In genomic region chr16:18893840-18894372, GRCm38 (mm10) we compare ENCODE assay signal across 34 mouse cellular contexts. TPM values are rescaled to one million over a fixed set of nuclear protein-coding genes. Genes with fewer than 3 reads are reported as not detected.
DNase-seq lines count a peak whose midpoint lies in the region; ATAC-seq and TF ChIP-seq lines count a peak whose summit lies in the region.
"Had no signal": no experiment of that assay in that cellular context is flagged by ENCODE, and none has a peak within 500 bp of the region (broad histone marks: within the 10 kb centered on the region; RNA-seq: fewer than 3 reads in every experiment).

No protein-coding gene starts in this region.

- TF ChIP-seq EP300 in lung, postnatal 0 days (IDR thresholded peaks at IDR 0.05) = peak; percentile 89

- 70% methylated on average over 4 of the region's 4 CpGs for WGBS in lung, postnatal 0 days
- WGBS in midbrain, embryonic 11.5 days = 89% methylated on average over 4 of the region's 4 CpGs
- 90% methylated on average over 4 of the region's 4 CpGs for WGBS in midbrain, embryonic 13.5 days

- 0 out of 2 replicates have a peak overlapping the region, but pooled peaks have one; percentile 40 for H3K27ac ChIP-seq in lung, postnatal 0 days (ENCODE audit: low read length)
- H3K27ac ChIP-seq in midbrain, embryonic 11.5 days (ENCODE audit: low read depth, low read length) = no peak overlapping the region
- H3K27ac ChIP-seq in midbrain, embryonic 13.5 days = no peak overlapping the region
- H3K27ac ChIP-seq: embryonic facial prominence, embryonic 10.5 days; embryonic facial prominence, embryonic 13.5 days; heart, adult 2 months; heart, embryonic 10.5 days; hindbrain, embryonic 12.5 days; hindbrain, embryonic 15.5 days had no signal

- TF ChIP-seq CTCF in lung, postnatal 0 days (IDR thresholded peaks at IDR 0.05) = no peak

- no peaks in the 10 kb centered on the region for H3K4me1 ChIP-seq in lung, postnatal 0 days (ENCODE audit: insufficient read depth, low read depth, low read length)
- H3K4me1 ChIP-seq in midbrain, embryonic 11.5 days (ENCODE audit: control insufficient read depth, insufficient read depth, low read length) = no peaks in the 10 kb centered on the region
- H3K4me1 ChIP-seq in midbrain, embryonic 13.5 days (replicated peaks) = no peaks in the 10 kb centered on the region
- H3K4me1 ChIP-seq: embryonic facial prominence, embryonic 10.5 days; embryonic facial prominence, embryonic 13.5 days; heart, embryonic 10.5 days; hindbrain, embryonic 12.5 days; hindbrain, embryonic 15.5 days had no signal

- peak; percentile 90 for DNase-seq in lung, postnatal 0 days (ENCODE audit: low spot score)
- DNase-seq in lung, postnatal 14 days = no peak
- DNase-seq in midbrain, embryonic 11.5 days (ENCODE audit: low spot score, missing footprints) = peak; percentile 61
- peak; percentile 71 for DNase-seq in NIH3T3 (ENCODE audit: low read depth)
- DNase-seq in kidney, adult 8-10 months = no peak
- DNase-seq: adrenal gland, adult 8-10 months; adrenal gland, postnatal 25 days; B cell, adult 2 months; cerebellum, adult 11-12 months; cerebellum, adult 8-10 months; cerebellum, postnatal 10 days; cerebellum, postnatal 36 days; embryo, embryonic 11 days; forebrain, postnatal 0 days; gastrocnemius, postnatal 25 days; heart, adult 2 months had no signal

- no peaks in the 10 kb centered on the region for H3K27me3 ChIP-seq in lung, postnatal 0 days (replicated peaks; ENCODE audit: insufficient read depth, low read length)
- H3K27me3 ChIP-seq in midbrain, embryonic 11.5 days (ENCODE audit: control insufficient read depth, insufficient read depth, low read length) = no peaks in the 10 kb centered on the region
- H3K27me3 ChIP-seq in midbrain, embryonic 13.5 days = no peaks in the 10 kb centered on the region
- H3K27me3 ChIP-seq: CH12.LX; embryonic facial prominence, embryonic 13.5 days; hindbrain, embryonic 12.5 days; hindbrain, embryonic 15.5 days had no signal

- no peaks in the 10 kb centered on the region for H3K9me3 ChIP-seq in lung, postnatal 0 days (ENCODE audit: low read length)
- H3K9me3 ChIP-seq in midbrain, embryonic 11.5 days (ENCODE audit: control insufficient read depth, low read length) = no peaks in the 10 kb centered on the region
- no peaks in the 10 kb centered on the region for H3K9me3 ChIP-seq in midbrain, embryonic 13.5 days
- H3K9me3 ChIP-seq: embryonic facial prominence, embryonic 10.5 days; embryonic facial prominence, embryonic 13.5 days; G1E; heart, embryonic 10.5 days; hindbrain, embryonic 12.5 days; hindbrain, embryonic 15.5 days had no signal

- peak; percentile 95 for ATAC-seq in lung, postnatal 0 days
- ATAC-seq in midbrain, embryonic 11.5 days (ENCODE audit: low FRiP score) = no peak
- ATAC-seq in midbrain, embryonic 13.5 days = no peak
- ATAC-seq in erythroblast, adult 5-6 weeks (replicated peaks; ENCODE audit: low FRiP score, poor library complexity, severe bottlenecking) = no peak
- ATAC-seq: activated CD4-positive, CD25-positive, alpha-beta regulatory T cell, adult 4 months; forebrain, embryonic 14.5 days; forebrain, postnatal 0 days had no signal

- peaks cover 6% of the 10 kb centered on the region; the same call in 1 of the 2 replicates for H3K36me3 ChIP-seq in lung, postnatal 0 days (ENCODE audit: insufficient read depth, low read length)
- peaks cover 10% of the 10 kb centered on the region for H3K36me3 ChIP-seq in midbrain, embryonic 11.5 days (ENCODE audit: control insufficient read depth, insufficient read depth, low read length)
- H3K36me3 ChIP-seq in midbrain, embryonic 13.5 days = peaks cover 26% of the 10 kb centered on the region

- no peak overlapping the region for H3K4me2 ChIP-seq in lung, postnatal 0 days (replicated peaks; ENCODE audit: low read depth, low read length)
- no peak overlapping the region for H3K4me2 ChIP-seq in midbrain, embryonic 11.5 days
- no peak overlapping the region for H3K4me2 ChIP-seq in midbrain, embryonic 13.5 days (replicated peaks)
- H3K4me2 ChIP-seq: embryonic facial prominence, embryonic 13.5 days; hindbrain, embryonic 12.5 days; hindbrain, embryonic 15.5 days had no signal

- no peak overlapping the region for H3K9ac ChIP-seq in lung, postnatal 0 days (replicated peaks; ENCODE audit: low read depth)
- H3K9ac ChIP-seq in midbrain, embryonic 11.5 days (ENCODE audit: low read length) = no peak overlapping the region
- no peak overlapping the region for H3K9ac ChIP-seq in midbrain, embryonic 13.5 days (replicated peaks)
- H3K9ac ChIP-seq: embryonic facial prominence, embryonic 13.5 days; forebrain, postnatal 0 days; hindbrain, embryonic 12.5 days; hindbrain, embryonic 15.5 days had no signal

- H3K4me3 ChIP-seq in lung, postnatal 0 days (ENCODE audit: low read depth, low read length) = no peak overlapping the region
- no peak overlapping the region for H3K4me3 ChIP-seq in midbrain, embryonic 11.5 days (ENCODE audit: low read depth, low read length)
- H3K4me3 ChIP-seq in midbrain, embryonic 13.5 days (replicated peaks) = no peak overlapping the region
- H3K4me3 ChIP-seq: embryonic facial prominence, embryonic 10.5 days; embryonic facial prominence, embryonic 13.5 days; heart, adult 2 months; heart, embryonic 10.5 days; hindbrain, embryonic 12.5 days; hindbrain, embryonic 15.5 days had no signal

RNA-seq across cellular contexts. Expression of gene Hira, which starts 17.1 kb away (rescaled TPM):
- 7.6 and 8.4 TPM in 2 replicates for polyA plus RNA-seq in lung, postnatal 0 days (2015; fragmentation: Nextera tagmentation; extraction: Ambion mirVana)
- 14.7 and 16.7 TPM in 2 replicates for polyA plus RNA-seq in midbrain, embryonic 11.5 days (2014; fragmentation: Nextera tagmentation; extraction: Ambion mirVana)
- polyA plus RNA-seq in midbrain, embryonic 13.5 days (2015; fragmentation: Nextera tagmentation; extraction: Ambion mirVana) = 23.6 and 23.8 TPM in 2 replicates
- total RNA-seq in erythroblast, adult 5-6 weeks (2015; ENCODE audit: low replicate concordance) = 19.2 and 20.4 TPM in 2 replicates
- 13.9 and 24.5 TPM in 2 replicates for total RNA-seq in erythroblast, adult 5-6 weeks (2017; ENCODE audit: low replicate concordance)

RNA-seq across cellular contexts. Expression of gene Mrpl40, which starts 17.2 kb away (rescaled TPM):
- polyA plus RNA-seq in lung, postnatal 0 days (2015; fragmentation: Nextera tagmentation; extraction: Ambion mirVana) = 55.8 and 56.5 TPM in 2 replicates
- 86.4 and 92.8 TPM in 2 replicates for polyA plus RNA-seq in midbrain, embryonic 11.5 days (2014; fragmentation: Nextera tagmentation; extraction: Ambion mirVana)
- 70.2 and 74.3 TPM in 2 replicates for polyA plus RNA-seq in midbrain, embryonic 13.5 days (2015; fragmentation: Nextera tagmentation; extraction: Ambion mirVana)
- 5.4 and 39.7 TPM in 2 replicates for total RNA-seq in erythroblast, adult 5-6 weeks (2015; ENCODE audit: low replicate concordance)
- 25.6 and 26.8 TPM in 2 replicates for total RNA-seq in erythroblast, adult 5-6 weeks (2017; ENCODE audit: low replicate concordance)

RNA-seq across cellular contexts. Expression of gene Gm28539, which starts 57.5 kb away (rescaled TPM):
- polyA plus RNA-seq in lung, postnatal 0 days (2015; fragmentation: Nextera tagmentation; extraction: Ambion mirVana) = not detected in 2 replicates
- not detected in 2 replicates for polyA plus RNA-seq in midbrain, embryonic 11.5 days (2014; fragmentation: Nextera tagmentation; extraction: Ambion mirVana)
- 0.23 TPM in 1 of 2 replicates, not detected in the other for polyA plus RNA-seq in midbrain, embryonic 13.5 days (2015; fragmentation: Nextera tagmentation; extraction: Ambion mirVana)
- total RNA-seq in erythroblast, adult 5-6 weeks (2015; ENCODE audit: low replicate concordance) = not detected in 2 replicates
- total RNA-seq in erythroblast, adult 5-6 weeks (2017; ENCODE audit: low replicate concordance) = 2.9 TPM in 1 of 2 replicates, not detected in the other
- total RNA-seq: forebrain, postnatal 0 days; G1E; hematopoietic stem cell, adult 5-6 weeks had no signal
- polyA plus RNA-seq: activated CD4-positive, CD25-positive, alpha-beta regulatory T cell, adult 4 months; cortical plate, adult 2 months; embryonic facial prominence, embryonic 10.5 days; embryonic facial prominence, embryonic 13.5 days; forebrain, embryonic 11.5 days; forebrain, embryonic 14.5 days; forebrain, postnatal 0 days; G1E; gonadal fat pad, adult 2 months; heart, adult 2 months; heart, embryonic 10.5 days; heart, embryonic 14.5 days; heart, postnatal 0 days; hindbrain, embryonic 12.5 days; intestine, embryonic 14.5 days had no signal

RNA-seq across cellular contexts. Expression of gene 2510002D24Rik, which starts 57.5 kb away (rescaled TPM):
- 23.7 and 28.9 TPM in 2 replicates for polyA plus RNA-seq in lung, postnatal 0 days (2015; fragmentation: Nextera tagmentation; extraction: Ambion mirVana)
- 16.1 TPM in 2 replicates for polyA plus RNA-seq in midbrain, embryonic 11.5 days (2014; fragmentation: Nextera tagmentation; extraction: Ambion mirVana)
- 35.5 and 38.4 TPM in 2 replicates for polyA plus RNA-seq in midbrain, embryonic 13.5 days (2015; fragmentation: Nextera tagmentation; extraction: Ambion mirVana)
- 12.7 and 14.0 TPM in 2 replicates for total RNA-seq in erythroblast, adult 5-6 weeks (2015; ENCODE audit: low replicate concordance)
- total RNA-seq in erythroblast, adult 5-6 weeks (2017; ENCODE audit: low replicate concordance) = 6.3 and 10.9 TPM in 2 replicates

Comparison
In these comparisons a context has a peak if more than half of its experiments do, and no peak if none do; other contexts are left out.
1. DNase-seq: peak in lung, postnatal 0 days (single experiment), midbrain, embryonic 11.5 days (single experiment) and NIH3T3 (single experiment); none in lung, postnatal 14 days (single experiment) and kidney, adult 8-10 months (0 of 2).